21 mouse cellular contexts compared by ENCODE assay signal in genomic region chr10:4523078-4523477, GRCm38 (mm10). TPM values are rescaled to one million over a fixed set of nuclear protein-coding genes. Genes with fewer than 3 reads are reported as not detected.
"Had no signal": no experiment of that assay in that cellular context is flagged by ENCODE, and none has a peak within 500 bp of the region (broad histone marks: within the 10 kb centered on the region; RNA-seq: fewer than 3 reads in every experiment).

No protein-coding gene starts in this region.

- DNase-seq: kidney, adult 9 months; kidney, postnatal 36 days; liver; lung, adult 18-20 months; lung, postnatal 10 days; lung, postnatal 4 days; right cerebral cortex, adult 18-20 months; right cerebral cortex, postnatal 14 days; right cerebral cortex, postnatal 4 days; thymus, postnatal 25 days had no signal

- ATAC-seq: intestine, postnatal 0 days; liver, embryonic 12.5 days; midbrain, embryonic 15.5 days had no signal

- H3K27me3 ChIP-seq: limb, embryonic 13.5 days; liver, embryonic 12.5 days; liver, embryonic 15.5 days; lung, embryonic 15.5 days; midbrain, embryonic 12.5 days; midbrain, embryonic 15.5 days; neural tube, embryonic 12.5 days; neural tube, embryonic 15.5 days; stomach, embryonic 15.5 days had no signal

- H3K9me3 ChIP-seq: limb, embryonic 10.5 days; limb, embryonic 13.5 days; liver, embryonic 12.5 days; liver, embryonic 15.5 days; lung, embryonic 15.5 days; midbrain, embryonic 12.5 days; midbrain, embryonic 15.5 days; neural tube, embryonic 12.5 days; neural tube, embryonic 15.5 days; stomach, embryonic 15.5 days had no signal

- H3K9ac ChIP-seq: limb, embryonic 13.5 days; liver, embryonic 12.5 days; liver, embryonic 15.5 days; lung, embryonic 15.5 days; midbrain, embryonic 12.5 days; midbrain, embryonic 15.5 days; neural tube, embryonic 12.5 days; neural tube, embryonic 15.5 days; stomach, embryonic 15.5 days had no signal

- H3K4me2 ChIP-seq: limb, embryonic 13.5 days; liver, embryonic 12.5 days; liver, embryonic 15.5 days; lung, embryonic 15.5 days; midbrain, embryonic 12.5 days; midbrain, embryonic 15.5 days; neural tube, embryonic 12.5 days; neural tube, embryonic 15.5 days; stomach, embryonic 15.5 days had no signal

- H3K27ac ChIP-seq: limb, embryonic 10.5 days; limb, embryonic 13.5 days; liver, embryonic 12.5 days; liver, embryonic 15.5 days; lung, embryonic 15.5 days; midbrain, embryonic 12.5 days; midbrain, embryonic 15.5 days; neural tube, embryonic 12.5 days; neural tube, embryonic 15.5 days; stomach, embryonic 15.5 days had no signal

- H3K4me1 ChIP-seq: limb, embryonic 10.5 days; limb, embryonic 13.5 days; liver, embryonic 12.5 days; liver, embryonic 15.5 days; lung, embryonic 15.5 days; midbrain, embryonic 15.5 days; neural tube, embryonic 12.5 days; neural tube, embryonic 15.5 days; stomach, embryonic 15.5 days had no signal

- H3K4me3 ChIP-seq: limb, embryonic 10.5 days; limb, embryonic 13.5 days; liver, embryonic 12.5 days; liver, embryonic 15.5 days; lung, embryonic 15.5 days; midbrain, embryonic 12.5 days; midbrain, embryonic 15.5 days; neural tube, embryonic 12.5 days; neural tube, embryonic 15.5 days; stomach, embryonic 15.5 days had no signal

- H3K36me3 ChIP-seq: limb, embryonic 10.5 days; limb, embryonic 13.5 days; liver, embryonic 12.5 days; liver, embryonic 15.5 days; lung, embryonic 15.5 days; midbrain, embryonic 12.5 days; midbrain, embryonic 15.5 days; neural tube, embryonic 12.5 days; neural tube, embryonic 15.5 days; stomach, embryonic 15.5 days had no signal

RNA-seq across cellular contexts. Expression of gene Ccdc170, which starts 40.8 kb away (rescaled TPM):
- polyA plus RNA-seq: intestine, postnatal 0 days; liver, embryonic 15.5 days had no signal
